Mouse (Mus musculus) bone marrow, adult 2 months (tissue): ENCODE data around the gene Zmym5.
"Not testable (repeated sequence)": the region's sequence is repeated elsewhere in the genome, so short reads cannot be mapped to it uniquely, and the experiment has no call there.

Experiments
- CTCF ChIP-seq: fragments of 200-500 bp; IDR thresholded peaks from 2 replicates; pipeline ENCODE4 v1.5.1; 2011; ENCODE audit warnings: low read length, control low read depth; ENCODE audit not compliant: control insufficient read depth, insufficient read depth
- POLR2A ChIP-seq: fragments of 200-500 bp; IDR thresholded peaks from 2 replicates; pipeline ENCODE4 v1.6.1; 2011; ENCODE audit warnings: low read depth, mild to moderate bottlenecking, control low read depth, low read length, borderline replicate concordance; ENCODE audit not compliant: control insufficient read depth

DNA sequence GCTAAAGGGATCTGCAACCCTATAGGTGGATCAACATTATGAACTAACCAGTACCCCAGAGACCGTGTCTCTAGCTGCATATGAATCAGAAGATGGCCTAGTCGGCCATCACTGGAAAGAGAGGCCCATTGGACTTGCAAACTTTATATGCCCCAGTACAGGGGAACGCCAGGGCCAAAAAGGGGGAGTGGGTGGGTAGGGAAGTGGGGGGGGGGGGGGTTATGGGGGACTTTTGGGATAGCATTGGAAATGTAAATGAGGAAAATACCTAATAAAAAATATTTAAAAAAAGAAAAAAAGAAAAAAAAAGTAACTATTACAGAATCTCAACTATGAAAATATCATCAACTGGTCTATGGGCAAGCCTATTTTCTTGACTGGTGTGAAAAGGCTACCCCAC lies 46.4 kb downstream of the Zmym5 start:
- TF ChIP-seq CTCF, POLR2A: not testable (repeated sequence)
